Mouse (Mus musculus) spleen, adult 2 months (tissue): ENCODE measurements around the gene Tsacc. TPM values are rescaled to one million over a fixed set of nuclear protein-coding genes. Genes with fewer than 3 reads are reported as not detected.

Experiments used
- DNase-seq, 2 experiments: peaks; one replicate each; pipeline versions ENCODE4 v3.0.0 to v3.0.0-alpha.2; 2012 to 2021; ENCODE audit warnings: low spot score in 2 of 2, low read depth in 1 of 2
- H3K27ac ChIP-seq: fragments of 200-500 bp; 2 replicates; pipeline ENCODE4 v1.5.1; 2012; ENCODE audit warnings: low read length, inconsistent platforms; ENCODE audit not compliant: insufficient read depth
- H3K27me3 ChIP-seq: fragments of 200-500 bp; 2 replicates; pipeline ENCODE4 v1.6.1; 2012; ENCODE audit warnings: mild to moderate bottlenecking, moderate library complexity, low read length, inconsistent platforms; ENCODE audit not compliant: control insufficient read depth, insufficient read depth
- H3K36me3 ChIP-seq: fragments of 200-500 bp; 2 replicates; pipeline ENCODE4 v1.6.1; 2012; ENCODE audit warnings: mild to moderate bottlenecking, low read length, inconsistent platforms; ENCODE audit not compliant: control insufficient read depth, insufficient read depth
- H3K4me1 ChIP-seq: fragments of 200-500 bp; 2 replicates; pipeline ENCODE4 v1.6.1; 2011; ENCODE audit warnings: inconsistent platforms; ENCODE audit not compliant: control insufficient read depth, insufficient read depth, insufficient read length
- H3K4me3 ChIP-seq: fragments of 200-500 bp; 2 replicates; pipeline ENCODE4 v1.5.1; 2011; ENCODE audit warnings: mild to moderate bottlenecking, inconsistent platforms; ENCODE audit not compliant: insufficient read depth, insufficient read length; ENCODE audit errors: extremely low read depth
- CTCF ChIP-seq: fragments of 200-500 bp; IDR thresholded peaks from 2 replicates; pipeline ENCODE4 v1.5.1; 2011; ENCODE audit warnings: mild to moderate bottlenecking, inconsistent platforms; ENCODE audit not compliant: insufficient read depth, insufficient read length, insufficient replicate concordance; ENCODE audit errors: extremely low read depth
- POLR2A ChIP-seq: fragments of 200-500 bp; IDR thresholded peaks from 2 replicates; pipeline ENCODE4 v1.6.1; 2011; ENCODE audit warnings: low read depth, low read length, inconsistent platforms
- WGBS: fragments of 180-500 bp; shearing (Covaris S2); methylation state at CpG from one replicate; pipeline ENCODE4 v1.1.7; 2018; 5-methylcytosine and 5-hydroxymethylcytosine counted together
- polyA plus RNA-seq: library from polyadenylated mRNA; depleted of rRNA; stranded (reverse); fragments of >200 nt; gene quantifications from 2 replicates; pipeline ENCODE4 v1.2.3, GENCODE M21; 2012

Tsacc gene
- polyA plus RNA-seq, 1 experiment = 2.1 TPM

- H3K36me3 ChIP-seq = no peaks in the 10 kb centered on the region
- TF ChIP-seq CTCF = peak; percentile 92
- TF ChIP-seq POLR2A = no peak
- 15% methylated on average over 13 of the region's 13 CpGs for WGBS
- DNase-seq = peak; percentile 40 to 63
- H3K27ac ChIP-seq = no peak overlapping the region
- peaks cover 6% of the 10 kb centered on the region; the same call in 1 of the 2 replicates for H3K27me3 ChIP-seq
- H3K4me1 ChIP-seq = no peaks in the 10 kb centered on the region
- H3K4me3 ChIP-seq = no peak overlapping the region
Observed at GRCm38 (mm10) chr3:88245811-88246210, 51.0 kb downstream of the Tsacc start.

- H3K4me1 ChIP-seq = no peaks in the 10 kb centered on the region
- no peak overlapping the region for H3K27ac ChIP-seq
- DNase-seq = peak in 1 of 2 experiments; percentile 53
- WGBS = 0% methylated on average over 2 of the region's 2 CpGs
- H3K27me3 ChIP-seq = peaks cover 12% of the 10 kb centered on the region; the same call in 1 of the 2 replicates
- no peak overlapping the region for H3K4me3 ChIP-seq
- TF ChIP-seq POLR2A = no peak
- TF ChIP-seq CTCF = peak; percentile 67; the same call in 1 of the 2 replicates
- H3K36me3 ChIP-seq = no peaks in the 10 kb centered on the region
Observed at GRCm38 (mm10) chr3:88244071-88244470, 52.7 kb downstream of the Tsacc start.

DNA sequence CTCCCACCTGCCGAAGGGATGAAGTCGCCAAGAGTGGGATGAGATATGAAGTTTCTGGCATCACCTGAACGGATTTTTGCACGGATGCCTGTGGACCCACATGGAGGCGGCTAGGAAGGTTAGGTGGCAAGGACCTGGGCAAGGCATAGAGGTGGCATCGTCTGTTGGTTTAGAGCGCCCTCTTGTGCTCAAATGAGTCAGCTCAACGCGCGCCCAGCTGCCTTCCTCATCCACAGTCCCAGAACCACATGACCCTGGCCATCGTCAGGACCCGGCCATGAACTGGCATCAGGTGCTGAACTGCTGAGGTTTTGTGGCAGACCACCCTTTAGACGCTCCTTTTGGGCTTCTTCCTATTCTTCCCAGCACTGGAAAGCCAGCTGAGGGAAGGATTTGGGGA is 54.3 kb downstream of the Tsacc start:
- WGBS = 5% methylated on average over 13 of the region's 13 CpGs
- TF ChIP-seq POLR2A (no peak), CTCF (peak; percentile 88)
- H3K27ac ChIP-seq = no peak overlapping the region
- H3K4me1 ChIP-seq = no peaks in the 10 kb centered on the region
- H3K27me3 ChIP-seq = peaks cover 12% of the 10 kb centered on the region; the same call in 1 of the 2 replicates
- H3K36me3 ChIP-seq = no peaks in the 10 kb centered on the region
- peak in 1 of 2 experiments; percentile 68 for DNase-seq
- no peak overlapping the region for H3K4me3 ChIP-seq

DNA sequence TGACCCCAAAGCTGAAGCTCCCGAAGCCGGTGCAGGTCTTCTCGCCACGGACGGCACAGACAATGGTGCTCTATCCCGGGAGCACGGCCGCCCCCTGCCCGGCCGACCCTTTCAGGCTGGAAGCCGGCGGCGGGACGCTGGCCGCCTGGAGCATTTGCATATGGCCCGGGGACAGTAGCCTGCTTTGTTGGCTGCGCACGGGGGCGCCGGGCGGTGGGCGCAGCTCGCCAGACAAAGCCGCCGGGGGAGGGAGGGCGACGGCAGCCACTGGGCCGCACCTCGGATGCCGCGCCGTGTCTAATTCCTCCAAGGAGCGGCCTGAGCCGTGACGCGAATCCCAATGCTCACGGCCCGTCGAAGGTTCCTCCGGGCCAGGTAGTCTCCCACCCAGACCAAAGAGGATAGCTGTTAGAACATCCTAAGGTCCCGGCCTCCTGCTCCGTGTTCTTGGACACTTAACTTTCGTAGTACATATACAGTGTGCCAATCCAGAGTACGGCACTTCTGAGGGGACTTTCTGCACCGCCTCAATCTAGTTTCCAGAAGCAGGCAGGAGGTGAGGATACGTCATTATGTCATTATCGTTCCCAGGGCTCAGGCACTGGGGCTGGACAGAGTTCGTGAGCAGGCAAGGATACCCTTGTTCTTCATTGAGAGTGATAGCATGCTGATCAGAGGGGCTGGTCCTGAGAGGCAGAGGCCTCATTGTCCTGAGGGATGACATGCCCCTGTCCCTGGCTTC is 55.6 kb downstream of the Tsacc start:
- no peak for DNase-seq
- Histone ChIP-seq H3K27me3 (peaks cover 12% of the 10 kb centered on the region; the same call in 1 of the 2 replicates), H3K36me3 (no peaks in the 10 kb centered on the region), H3K4me1 (no peaks in the 10 kb centered on the region), H3K27ac (no peak overlapping the region), H3K4me3 (no peak overlapping the region)
- TF ChIP-seq CTCF (no peak), POLR2A (no peak)
- 7% methylated on average over 48 of the region's 48 CpGs for WGBS

GRCm38 (mm10) chr3:88239446-88239845 is 57.4 kb downstream of the Tsacc start:
- H3K36me3 ChIP-seq = no peaks in the 10 kb centered on the region
- no peak for DNase-seq
- peaks cover 12% of the 10 kb centered on the region; the same call in 1 of the 2 replicates for H3K27me3 ChIP-seq
- no peak overlapping the region for H3K4me3 ChIP-seq
- no peak overlapping the region for H3K27ac ChIP-seq
- WGBS = 34% methylated on average over 4 of the region's 4 CpGs
- no peaks in the 10 kb centered on the region for H3K4me1 ChIP-seq
- TF ChIP-seq CTCF = no peak
- TF ChIP-seq POLR2A = no peak

GRCm38 (mm10) chr3:88238866-88239391 is 57.9 kb downstream of the Tsacc start:
- Histone ChIP-seq H3K4me1 (no peaks in the 10 kb centered on the region), H3K36me3 (no peaks in the 10 kb centered on the region), H3K27me3 (peaks cover 12% of the 10 kb centered on the region; the same call in 1 of the 2 replicates), H3K27ac (no peak overlapping the region), H3K4me3 (no peak overlapping the region)
- no peak for TF ChIP-seq POLR2A
- no peak for TF ChIP-seq CTCF
- no peak for DNase-seq
- 60% methylated on average over 8 of the region's 8 CpGs for WGBS
